Mouse (Mus musculus) hindbrain, embryonic 15.5 days (tissue): ENCODE data around the gene Aqp7. TPM values are rescaled to one million over a fixed set of nuclear protein-coding genes. Genes with fewer than 3 reads are reported as not detected.

ENCODE experiments used
- ATAC-seq: fragments of 200-750 bp; cut with Nextera tagmentation; 2 replicates; pipeline ENCODE4 v1.8.0; 2017; ENCODE audit warnings: low read depth, moderate number of reproducible peaks, moderate TSS enrichment; ENCODE audit not compliant: low FRiP score
- H3K27ac ChIP-seq: fragments of 300-500 bp; sonication (generic); replicated peaks from 2 replicates; pipeline ENCODE4 v1.5.1; 2015; ENCODE audit warnings: mild to moderate bottlenecking, inconsistent platforms
- H3K27me3 ChIP-seq: fragments of 300-500 bp; sonication (generic); 2 replicates; pipeline ENCODE4 v1.6.1; 2015; ENCODE audit warnings: control low read depth, inconsistent platforms
- H3K36me3 ChIP-seq: fragments of 300-500 bp; sonication (generic); 2 replicates; pipeline ENCODE4 v1.6.1; 2015; ENCODE audit warnings: control low read depth, inconsistent platforms
- H3K4me1 ChIP-seq: fragments of 300-500 bp; sonication (generic); replicated peaks from 2 replicates; pipeline ENCODE4 v1.6.1; 2015; ENCODE audit warnings: control low read depth, inconsistent platforms
- H3K4me2 ChIP-seq: fragments of 300-500 bp; sonication (generic); 2 replicates; pipeline ENCODE4 v1.6.1; 2015; ENCODE audit warnings: moderate library complexity, mild to moderate bottlenecking, inconsistent platforms
- H3K4me3 ChIP-seq: fragments of 300-500 bp; sonication (generic); 2 replicates; pipeline ENCODE4 v1.5.1; 2015; ENCODE audit warnings: mild to moderate bottlenecking, inconsistent platforms
- H3K9ac ChIP-seq: fragments of 300-500 bp; sonication (generic); 2 replicates; pipeline ENCODE4 v1.6.1; 2015; ENCODE audit warnings: inconsistent platforms
- H3K9me3 ChIP-seq: fragments of 300-500 bp; sonication (generic); 2 replicates; pipeline ENCODE4 v1.6.1; 2016; ENCODE audit warnings: control low read depth, inconsistent platforms
- WGBS: fragments of 180-500 bp; shearing (Covaris S2); methylation state at CpG from one replicate; pipeline ENCODE4 v1.1.7; 2015; 5-methylcytosine and 5-hydroxymethylcytosine counted together
- microRNA-seq: library from miRNA; unstranded; fragments of <30 nt; microRNA quantifications from one replicate; pipeline ENCODE4, GENCODE M21; 2016
- polyA plus RNA-seq: library from polyadenylated mRNA; unstranded; fragments of >200 nt; fragmentation: Nextera tagmentation; extraction: Ambion mirVana; gene quantifications from 2 replicates; pipeline ENCODE4 v1.2.1, GENCODE M21; 2015

Gene Aqp7
- polyA plus RNA-seq, 1 experiment from 2014 or later, result not detected

GRCm38 (mm10) chr4:40983686-40984085 lies 64.3 kb downstream of the Aqp7 start:
- H3K27ac ChIP-seq, result no peak overlapping the region
- H3K4me3 ChIP-seq, result no peak overlapping the region
- no peak overlapping the region for H3K4me2 ChIP-seq
- no peak for ATAC-seq
- H3K9ac ChIP-seq, result no peak overlapping the region
- peaks cover 74% of the 10 kb centered on the region for H3K36me3 ChIP-seq
- no peaks in the 10 kb centered on the region for H3K27me3 ChIP-seq
- no peaks in the 10 kb centered on the region for H3K9me3 ChIP-seq
- WGBS, result 98% methylated on average over 1 of the region's 1 CpGs
- no peaks in the 10 kb centered on the region for H3K4me1 ChIP-seq

Small RNAs within 50 kb of the gene (microRNA-seq; reads per million reads assigned to microRNA genes)
- gene Mir3094, result 4.6 reads per million, percentile 19 among the genes with 10 or more reads in this experiment

Other genes with a start within 250 kb of the Aqp7 start
- 8.1 and 8.6 TPM in 2 replicates for gene B4galt1, start 194.1 kb downstream of the Aqp7 start, polyA plus RNA-seq
- gene Spink4, start 128.1 kb downstream of the Aqp7 start, polyA plus RNA-seq, result not detected in 2 replicates
- 181 and 203 TPM in 2 replicates for gene Bag1, start 99.8 kb downstream of the Aqp7 start, polyA plus RNA-seq
- 150 and 157 TPM in 2 replicates for gene Chmp5, start 99.7 kb downstream of the Aqp7 start, polyA plus RNA-seq
- 100 and 106 TPM in 2 replicates for gene Nfx1, start 77.2 kb downstream of the Aqp7 start, polyA plus RNA-seq
- gene Aqp3, start 50.0 kb upstream of the Aqp7 start, polyA plus RNA-seq, result 0.30 and 0.46 TPM in 2 replicates
- 36.2 and 45.0 TPM in 2 replicates for gene Nol6, start 76.3 kb upstream of the Aqp7 start, polyA plus RNA-seq
- gene Ube2r2, start 87.6 kb upstream of the Aqp7 start, polyA plus RNA-seq, result 57.9 and 58.5 TPM in 2 replicates
- 53.6 and 57.5 TPM in 2 replicates for gene Ubap2, start 227.0 kb upstream of the Aqp7 start, polyA plus RNA-seq